Mouse (Mus musculus) hindbrain, embryonic 14.5 days (tissue): Measurements from ENCODE around the gene Sh3pxd2a. TPM values are rescaled to one million over a fixed set of nuclear protein-coding genes. Genes with fewer than 3 reads are reported as not detected.

Experiments used
- ATAC-seq: fragments of 200-750 bp; cut with Nextera tagmentation; 2 replicates; pipeline ENCODE4 v1.8.0; 2017; ENCODE audit warnings: moderate number of reproducible peaks, mild to moderate bottlenecking, moderate TSS enrichment, moderate library complexity; ENCODE audit not compliant: low FRiP score
- DNase-seq: peaks from one replicate; pipeline ENCODE4 v3.0.0-alpha.2; 2015; ENCODE audit warnings: low spot score
- H3K27ac ChIP-seq: fragments of 300-500 bp; sonication (generic); 2 replicates; pipeline ENCODE4 v1.5.1; 2014; ENCODE audit warnings: mild to moderate bottlenecking, moderate library complexity
- H3K27me3 ChIP-seq: fragments of 300-500 bp; sonication (generic); 2 replicates; pipeline ENCODE4 v1.6.1; 2014; ENCODE audit warnings: mild to moderate bottlenecking, low read length, mixed read lengths; ENCODE audit not compliant: control insufficient read depth, insufficient read depth
- H3K36me3 ChIP-seq: fragments of 300-500 bp; sonication (generic); replicated peaks from 2 replicates; pipeline ENCODE4 v1.6.1; 2014; ENCODE audit not compliant: control insufficient read depth, insufficient read depth
- H3K4me1 ChIP-seq: fragments of 300-500 bp; sonication (generic); replicated peaks from 2 replicates; pipeline ENCODE4 v1.6.1; 2014; ENCODE audit warnings: antibody characterized with exemption, low read length, mixed read lengths; ENCODE audit not compliant: control insufficient read depth, insufficient read depth
- H3K4me2 ChIP-seq: fragments of 300-500 bp; sonication (generic); replicated peaks from 2 replicates; pipeline ENCODE4 v1.6.1; 2014; ENCODE audit warnings: mild to moderate bottlenecking, moderate library complexity
- H3K4me3 ChIP-seq: fragments of 300-500 bp; sonication (generic); replicated peaks from 2 replicates; pipeline ENCODE4 v1.5.1; 2014; ENCODE audit warnings: mild to moderate bottlenecking, low read length
- H3K9ac ChIP-seq: fragments of 300-500 bp; sonication (generic); 2 replicates; pipeline ENCODE4 v1.6.1; 2014
- H3K9me3 ChIP-seq: fragments of 300-500 bp; sonication (generic); 2 replicates; pipeline ENCODE4 v1.6.1; 2016; ENCODE audit warnings: low read length; ENCODE audit not compliant: control insufficient read depth
- WGBS: fragments of 180-500 bp; shearing (Covaris S2); extraction: QIAGEN DNeasy Blood & Tissue Kit; methylation state at CpG from one replicate; pipeline ENCODE4 v1.1.7; 2014; 5-methylcytosine and 5-hydroxymethylcytosine counted together
- polyA plus RNA-seq: library from polyadenylated mRNA; unstranded; fragments of >200 nt; fragmentation: Nextera tagmentation; extraction: Ambion mirVana; gene quantifications from 2 replicates; pipeline ENCODE4 v1.2.1, GENCODE M21; 2014

Sh3pxd2a gene
- polyA plus RNA-seq, 1 experiment from 2014 or later, result 2.8 TPM

DNA sequence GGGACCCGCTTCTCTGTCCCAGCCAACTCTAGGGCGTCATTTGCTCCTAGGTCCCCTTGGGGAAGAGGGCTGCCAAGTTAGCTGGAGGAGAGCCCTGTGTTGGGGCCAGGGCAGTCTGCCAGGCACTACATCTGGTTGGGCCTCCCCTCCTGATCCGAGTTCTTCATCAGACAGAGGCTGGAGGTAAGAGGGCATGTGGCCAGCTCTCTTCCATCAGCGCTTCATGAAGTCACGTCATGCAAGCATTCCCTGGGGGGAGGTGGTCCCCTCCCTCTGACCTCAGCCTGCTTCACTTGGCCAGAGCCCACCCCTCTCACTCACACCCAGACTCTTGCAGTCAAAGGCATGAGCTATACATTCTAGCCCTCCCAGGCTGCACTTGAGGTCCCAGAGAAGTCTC lies 25.8 kb downstream of the Sh3pxd2a start:
- no peak overlapping the region for H3K27ac ChIP-seq
- no peaks in the 10 kb centered on the region for H3K36me3 ChIP-seq
- peak; percentile 72; the same call in 1 of the 2 replicates for ATAC-seq
- H3K4me3 ChIP-seq, result no peak overlapping the region
- DNase-seq, result peak; percentile 66
- no peak overlapping the region for H3K4me2 ChIP-seq
- peaks cover 12% of the 10 kb centered on the region for H3K4me1 ChIP-seq
- H3K27me3 ChIP-seq, result no peaks in the 10 kb centered on the region
- H3K9me3 ChIP-seq, result no peaks in the 10 kb centered on the region
- WGBS, result 48% methylated on average over 5 of the region's 5 CpGs
- H3K9ac ChIP-seq, result no peak overlapping the region

DNA sequence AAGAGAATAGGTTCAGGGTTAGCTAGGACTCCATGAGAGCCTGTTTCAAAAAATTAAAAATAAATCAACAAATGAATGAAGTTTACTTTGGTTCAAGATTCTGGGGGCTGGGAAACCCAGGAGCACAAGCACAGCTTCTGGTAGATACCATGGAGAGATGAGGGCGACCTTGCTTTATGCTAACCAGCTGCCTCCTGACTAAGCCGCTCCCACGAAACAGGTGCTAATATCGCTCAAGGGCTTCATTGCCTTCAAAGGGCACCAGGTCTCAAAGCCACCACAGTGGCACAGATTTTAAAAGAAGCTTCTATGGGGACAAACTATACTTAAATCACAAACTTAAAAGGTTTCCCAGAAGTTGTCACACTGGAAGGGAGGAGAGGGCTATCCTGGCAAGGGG lies 27.2 kb downstream of the Sh3pxd2a start:
- Histone ChIP-seq H3K27me3 (no peaks in the 10 kb centered on the region), H3K4me3 (no peak overlapping the region), H3K4me1 (peaks cover 11% of the 10 kb centered on the region), H3K9me3 (no peaks in the 10 kb centered on the region), H3K27ac (no peak overlapping the region), H3K4me2 (no peak overlapping the region), H3K36me3 (no peaks in the 10 kb centered on the region), H3K9ac (no peak overlapping the region)
- 93% methylated on average over 4 of the region's 4 CpGs for WGBS
- no peak for DNase-seq
- ATAC-seq, result no peak

DNA sequence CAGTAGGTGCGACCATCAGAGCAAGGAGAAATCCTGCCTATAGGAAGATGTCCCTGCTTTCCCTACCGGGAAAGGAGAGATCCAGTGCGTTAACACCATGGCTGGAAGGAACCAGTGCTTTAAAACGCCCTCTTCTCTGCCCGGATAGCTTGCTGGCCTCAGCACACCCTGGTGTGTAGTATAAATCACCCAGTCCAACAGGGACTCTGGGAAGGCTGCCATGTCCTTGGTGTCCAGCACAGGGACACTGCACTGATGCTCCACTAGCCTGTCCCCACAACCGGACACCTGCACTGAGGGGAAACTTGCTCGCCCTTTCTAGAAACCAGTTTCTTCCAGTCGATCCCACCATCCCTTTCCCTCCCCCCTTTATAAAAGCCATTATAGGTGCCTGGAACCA lies 28.0 kb downstream of the Sh3pxd2a start:
- DNase-seq, result no peak
- Histone ChIP-seq H3K4me2 (no peak overlapping the region), H3K36me3 (no peaks in the 10 kb centered on the region), H3K4me3 (no peak overlapping the region), H3K4me1 (peaks cover 11% of the 10 kb centered on the region), H3K27me3 (no peaks in the 10 kb centered on the region), H3K9me3 (no peaks in the 10 kb centered on the region), H3K9ac (no peak overlapping the region), H3K27ac (no peak overlapping the region)
- ATAC-seq, result no peak
- 96% methylated on average over 8 of the region's 8 CpGs for WGBS

DNA sequence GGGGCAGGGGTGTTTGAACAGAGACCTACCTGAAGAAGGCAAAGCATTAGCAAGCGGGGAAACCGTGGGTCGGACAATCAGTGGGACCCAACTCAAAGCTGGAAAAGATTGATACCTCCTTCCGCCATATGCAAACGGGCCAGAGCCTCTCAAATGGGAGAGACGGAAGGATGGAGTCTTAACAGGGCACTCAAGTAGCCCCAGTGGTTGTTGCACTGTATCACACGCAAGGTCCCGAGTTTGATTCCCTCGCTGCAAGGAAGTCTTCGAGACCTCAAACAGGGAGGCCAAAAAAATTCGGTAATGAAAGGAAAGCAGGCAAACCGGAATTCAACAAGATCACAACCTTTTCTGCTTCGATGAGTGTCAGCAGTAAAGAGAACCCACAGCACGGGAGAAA lies 29.5 kb downstream of the Sh3pxd2a start:
- no peak overlapping the region for H3K27ac ChIP-seq
- ATAC-seq (no peak), DNase-seq (no peak)
- H3K27me3 ChIP-seq, result no peaks in the 10 kb centered on the region
- WGBS, result 97% methylated on average over 14 of the region's 14 CpGs
- H3K9ac ChIP-seq, result no peak overlapping the region
- H3K4me3 ChIP-seq, result no peak overlapping the region
- no peaks in the 10 kb centered on the region for H3K9me3 ChIP-seq
- no peak overlapping the region for H3K4me2 ChIP-seq
- H3K36me3 ChIP-seq, result no peaks in the 10 kb centered on the region
- peaks cover 11% of the 10 kb centered on the region for H3K4me1 ChIP-seq

GRCm38 (mm10) chr19:47432339-47432738 lies 31.9 kb downstream of the Sh3pxd2a start:
- Histone ChIP-seq H3K4me1 (0 out of 2 replicates have a peak, but pooled peaks cover 21% of the 10 kb centered on the region), H3K9ac (no peak overlapping the region), H3K27ac (no peak overlapping the region), H3K27me3 (no peaks in the 10 kb centered on the region), H3K36me3 (no peaks in the 10 kb centered on the region), H3K4me2 (no peak overlapping the region), H3K4me3 (no peak overlapping the region), H3K9me3 (no peaks in the 10 kb centered on the region)
- no peak for DNase-seq
- 48% methylated on average over 10 of the region's 10 CpGs for WGBS
- ATAC-seq, result no peak

GRCm38 (mm10) chr19:47431189-47431931 lies 32.8 kb downstream of the Sh3pxd2a start:
- Histone ChIP-seq H3K9ac (no peak overlapping the region), H3K36me3 (no peaks in the 10 kb centered on the region), H3K4me3 (no peak overlapping the region), H3K4me2 (no peak overlapping the region), H3K27me3 (no peaks in the 10 kb centered on the region), H3K27ac (no peak overlapping the region), H3K9me3 (no peaks in the 10 kb centered on the region), H3K4me1 (0 out of 2 replicates have a peak, but pooled peaks cover 21% of the 10 kb centered on the region)
- 64% methylated on average over 11 of the region's 11 CpGs for WGBS
- DNase-seq (no peak), ATAC-seq (no peak)

DNA sequence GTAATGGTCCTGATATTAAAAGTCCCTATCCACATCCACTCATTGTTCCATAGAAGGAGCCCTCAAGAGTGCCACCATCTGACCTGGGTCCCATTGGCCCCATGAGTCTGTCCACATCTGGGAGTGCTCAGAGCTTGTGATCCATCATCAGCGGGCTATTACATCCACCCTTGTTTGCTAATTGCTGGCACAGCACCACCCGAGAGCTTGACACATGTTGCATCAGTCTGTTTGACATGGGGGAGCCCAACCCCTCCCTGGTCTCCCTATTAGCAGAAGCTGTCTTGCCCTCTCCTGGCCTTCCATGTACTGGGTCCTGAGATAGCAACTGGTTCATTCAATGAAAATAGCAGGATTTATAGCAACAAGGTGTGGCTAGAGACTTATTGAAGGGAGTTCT lies 34.0 kb downstream of the Sh3pxd2a start:
- no peaks in the 10 kb centered on the region for H3K9me3 ChIP-seq
- WGBS, result 98% methylated on average over 2 of the region's 2 CpGs
- H3K4me3 ChIP-seq, result no peak overlapping the region
- ATAC-seq (no peak), DNase-seq (no peak)
- no peaks in the 10 kb centered on the region for H3K27me3 ChIP-seq
- H3K9ac ChIP-seq, result no peak overlapping the region
- 0 out of 2 replicates have a peak, but pooled peaks cover 21% of the 10 kb centered on the region for H3K4me1 ChIP-seq
- H3K36me3 ChIP-seq, result no peaks in the 10 kb centered on the region
- no peak overlapping the region for H3K27ac ChIP-seq
- no peak overlapping the region for H3K4me2 ChIP-seq

DNA sequence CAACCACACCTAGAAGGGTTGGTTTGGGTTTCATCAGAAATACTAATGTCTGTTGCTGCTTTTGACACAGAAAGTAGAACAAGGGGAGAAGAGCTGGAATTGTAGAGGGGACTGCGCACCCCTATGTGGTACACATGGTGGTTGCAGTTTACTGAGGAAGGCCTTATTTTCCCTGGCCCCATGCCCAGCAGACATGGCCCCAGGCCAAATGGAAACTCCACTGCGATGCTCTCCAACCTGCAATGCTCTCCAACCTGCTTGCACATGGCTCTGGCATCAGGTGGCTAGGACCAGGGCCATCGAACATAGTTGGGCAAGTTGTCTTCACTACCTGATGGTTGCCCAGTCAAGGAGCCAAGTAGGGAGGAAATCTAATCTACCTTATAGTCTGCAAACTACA lies 35.0 kb downstream of the Sh3pxd2a start:
- 72% methylated on average over 3 of the region's 3 CpGs for WGBS
- H3K9ac ChIP-seq, result no peak overlapping the region
- H3K27me3 ChIP-seq, result no peaks in the 10 kb centered on the region
- ATAC-seq, result no peak
- H3K4me1 ChIP-seq, result 0 out of 2 replicates have a peak, but pooled peaks cover 21% of the 10 kb centered on the region
- no peaks in the 10 kb centered on the region for H3K9me3 ChIP-seq
- no peaks in the 10 kb centered on the region for H3K36me3 ChIP-seq
- H3K4me2 ChIP-seq, result no peak overlapping the region
- H3K27ac ChIP-seq, result no peak overlapping the region
- no peak for DNase-seq
- H3K4me3 ChIP-seq, result no peak overlapping the region

DNA sequence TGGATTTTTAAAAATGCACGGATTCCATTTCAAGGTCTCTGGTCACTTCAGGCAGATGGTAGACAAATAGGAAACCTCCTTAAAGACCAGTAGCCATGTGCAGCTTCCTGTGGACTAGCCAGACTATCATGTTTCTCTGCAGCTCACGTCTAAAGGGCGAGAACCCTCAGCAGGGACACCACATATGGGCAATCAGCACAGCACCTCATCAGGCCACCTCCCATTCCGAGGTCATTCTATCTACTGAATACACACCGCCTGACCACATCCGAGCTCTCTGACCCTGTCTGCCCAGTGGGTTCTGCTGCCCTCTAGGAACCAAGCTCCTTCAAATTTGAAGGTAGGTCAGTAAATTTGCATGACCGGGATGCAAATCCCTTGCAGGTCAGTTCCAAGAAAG lies 35.4 kb downstream of the Sh3pxd2a start:
- Histone ChIP-seq H3K9me3 (no peaks in the 10 kb centered on the region), H3K9ac (no peak overlapping the region), H3K4me1 (0 out of 2 replicates have a peak, but pooled peaks cover 21% of the 10 kb centered on the region), H3K4me2 (no peak overlapping the region), H3K27ac (no peak overlapping the region), H3K4me3 (no peak overlapping the region), H3K36me3 (no peaks in the 10 kb centered on the region), H3K27me3 (no peaks in the 10 kb centered on the region)
- DNase-seq (no peak), ATAC-seq (no peak)
- WGBS, result 78% methylated on average over 7 of the region's 7 CpGs
